Mouse (Mus musculus) embryonic fibroblast, embryonic 13.5 days (primary cell): Measurements from ENCODE around the gene Lgi4.

Experiments
- CTCF ChIP-seq: IDR thresholded peaks from 2 replicates; pipeline ENCODE4 v1.5.1; 2011; ENCODE audit warnings: mild to moderate bottlenecking, control low read depth, low read length, moderate library complexity, borderline replicate concordance; ENCODE audit not compliant: insufficient read depth
- POLR2A ChIP-seq: IDR thresholded peaks from 2 replicates; pipeline ENCODE4 v1.6.1; 2011; ENCODE audit warnings: low read depth, mild to moderate bottlenecking, control low read depth, low read length, moderate library complexity

- TF ChIP-seq CTCF (no peak), POLR2A (no peak)
Observed at GRCm38 (mm10) chr7:31080611-31081010, 21.5 kb downstream of the Lgi4 start.
